Mouse (Mus musculus) lung, adult 10 weeks (tissue): ENCODE results near the gene Abtb2. TPM values are rescaled to one million over a fixed set of nuclear protein-coding genes. Genes with fewer than 3 reads are reported as not detected.

Experiments
- polyA plus RNA-seq: library from polyadenylated mRNA; stranded (reverse); fragments of 350-450 nt; fragmentation: Illumina TruSeq; extraction: RNeasy Lipid Tissue Mini Kit (QIAGEN cat#74804); gene quantifications from one replicate; pipeline ENCODE4 v1.2.3, GENCODE M21; 2014; ENCODE audit warnings: low read depth, low replicate concordance; ENCODE audit not compliant: insufficient read depth

The Abtb2 gene
- polyA plus RNA-seq = 2.7 TPM

GRCm38 (mm10) chr2:103565732-103566422 is at the start of gene Abtb2:
Gene Abtb2, plus strand, starts transcription at chr2:103566310.

GRCm38 (mm10) chr2:103760906-103761716 is 195.0 kb downstream of the Abtb2 start, which contains the start of gene Nat10:
Gene Nat10, minus strand, starts transcription at chr2:103761270.

Other genes with a start within 250 kb of the Abtb2 start
- 19.2 TPM for gene Elf5, start 154.6 kb upstream of the Abtb2 start, polyA plus RNA-seq
- gene Cat, start 81.2 kb upstream of the Abtb2 start, polyA plus RNA-seq = 126 TPM
- gene Nat10, start 195.0 kb downstream of the Abtb2 start, polyA plus RNA-seq = 8.4 TPM
- 49.7 TPM for gene Caprin1, start 231.3 kb downstream of the Abtb2 start, polyA plus RNA-seq